In the genomic region with DNA sequence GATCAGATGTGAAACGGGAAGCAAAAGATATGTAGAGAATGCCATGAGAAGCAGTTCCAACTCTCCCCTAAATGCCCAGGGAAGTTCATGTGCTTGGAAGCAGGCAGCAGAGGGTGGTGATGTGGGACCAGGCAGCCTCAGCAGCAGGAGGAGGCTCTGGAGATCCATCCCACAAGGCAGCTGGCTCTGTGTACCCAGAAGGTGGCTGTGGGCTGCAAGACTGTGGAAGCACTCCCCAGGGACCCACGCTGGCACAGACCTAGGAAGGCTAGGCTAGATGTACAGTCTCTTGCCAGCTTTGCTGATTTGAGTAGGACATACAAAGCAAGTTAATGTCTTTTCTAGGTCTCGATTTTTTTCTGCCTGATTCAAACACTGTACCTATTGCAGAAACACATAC, we compare ENCODE assay signal across 15 mouse cellular contexts.
DNase-seq lines count a peak whose midpoint lies in the region; ATAC-seq and TF ChIP-seq lines count a peak whose summit lies in the region.
"Had no signal": no experiment of that assay in that cellular context is flagged by ENCODE, and none has a peak within 500 bp of the region (broad histone marks: within the 10 kb centered on the region; RNA-seq: fewer than 3 reads in every experiment).

No protein-coding gene starts in this region.

- H3K27ac ChIP-seq in hindbrain, embryonic 16.5 days (ENCODE audit: low read depth, low read length), result no peak overlapping the region
- no peak overlapping the region for H3K27ac ChIP-seq in hindbrain, embryonic 11.5 days (ENCODE audit: low read depth, low read length)
- no peak overlapping the region for H3K27ac ChIP-seq in intestine, postnatal 0 days (ENCODE audit: low read depth, low read length)
- H3K27ac ChIP-seq: embryonic facial prominence, embryonic 15.5 days; hindbrain, embryonic 13.5 days; kidney, postnatal 0 days; limb, embryonic 15.5 days had no signal

- no peaks in the 10 kb centered on the region for H3K36me3 ChIP-seq in hindbrain, embryonic 16.5 days (ENCODE audit: control insufficient read depth, insufficient read depth, low read length)
- H3K36me3 ChIP-seq in hindbrain, embryonic 11.5 days (ENCODE audit: control insufficient read depth, insufficient read depth, low read length), result no peaks in the 10 kb centered on the region
- H3K36me3 ChIP-seq in intestine, postnatal 0 days (ENCODE audit: control insufficient read depth, insufficient read depth), result 0 out of 2 replicates have a peak, but pooled peaks cover 3% of the 10 kb centered on the region
- H3K36me3 ChIP-seq: embryonic facial prominence, embryonic 15.5 days; limb, embryonic 15.5 days had no signal

- 73% methylated on average over 3 of the region's 3 CpGs for WGBS in hindbrain, embryonic 16.5 days
- WGBS in hindbrain, embryonic 11.5 days, result 83% methylated on average over 3 of the region's 3 CpGs
- WGBS in intestine, postnatal 0 days, result 84% methylated on average over 3 of the region's 3 CpGs

- TF ChIP-seq CTCF in intestine, postnatal 0 days (IDR thresholded peaks at IDR 0.05; ENCODE audit: low read depth), result no peak

- H3K9ac ChIP-seq in hindbrain, embryonic 16.5 days (ENCODE audit: low read depth, low read length), result no peak overlapping the region
- no peak overlapping the region for H3K9ac ChIP-seq in hindbrain, embryonic 11.5 days (ENCODE audit: low read depth, low read length)
- H3K9ac ChIP-seq in intestine, postnatal 0 days (ENCODE audit: low read depth, low read length), result no peak overlapping the region
- H3K9ac ChIP-seq: embryonic facial prominence, embryonic 15.5 days; hindbrain, embryonic 13.5 days; limb, embryonic 15.5 days had no signal

- H3K27me3 ChIP-seq in hindbrain, embryonic 16.5 days (replicated peaks; ENCODE audit: control insufficient read depth, insufficient read depth, low read length), result no peaks in the 10 kb centered on the region
- H3K27me3 ChIP-seq in hindbrain, embryonic 11.5 days (ENCODE audit: control insufficient read depth, insufficient read depth, low read length), result no peaks in the 10 kb centered on the region
- H3K27me3 ChIP-seq in intestine, postnatal 0 days (replicated peaks; ENCODE audit: control insufficient read depth, insufficient read depth, low read length), result no peaks in the 10 kb centered on the region
- H3K27me3 ChIP-seq: embryonic facial prominence, embryonic 15.5 days; hindbrain, embryonic 13.5 days had no signal

- peak; percentile 61 to 63 for DNase-seq in cerebellum, postnatal 14 days
- DNase-seq in cerebellum, adult 9-11 months, result no peak
- DNase-seq in hindbrain, embryonic 11.5 days (ENCODE audit: low spot score), result no peak
- DNase-seq in 3134 (ENCODE audit: extremely low read depth, insufficient read length, low spot score), result peak; percentile 65
- peak; percentile 31 to 56 for DNase-seq in layer of hippocampus, postnatal 36 days
- no peak for DNase-seq in liver
- DNase-seq: lung, postnatal 14 days; thymus, postnatal 36 days had no signal

- H3K9me3 ChIP-seq in hindbrain, embryonic 16.5 days (ENCODE audit: control insufficient read depth, low read length), result no peaks in the 10 kb centered on the region
- H3K9me3 ChIP-seq in hindbrain, embryonic 11.5 days (ENCODE audit: control insufficient read depth, low read length), result no peaks in the 10 kb centered on the region
- H3K9me3 ChIP-seq in intestine, postnatal 0 days (ENCODE audit: control insufficient read depth), result no peaks in the 10 kb centered on the region
- H3K9me3 ChIP-seq: embryonic facial prominence, embryonic 15.5 days; hindbrain, embryonic 13.5 days; limb, embryonic 15.5 days had no signal

- H3K4me3 ChIP-seq in hindbrain, embryonic 16.5 days (ENCODE audit: low read length), result no peak overlapping the region
- no peak overlapping the region for H3K4me3 ChIP-seq in hindbrain, embryonic 11.5 days (ENCODE audit: low read depth, low read length)
- no peak overlapping the region for H3K4me3 ChIP-seq in intestine, postnatal 0 days (ENCODE audit: low read depth, low read length)
- H3K4me3 ChIP-seq: embryonic facial prominence, embryonic 15.5 days; hindbrain, embryonic 13.5 days; limb, embryonic 15.5 days had no signal

- 0 out of 2 replicates have a peak, but pooled peaks have one; percentile 40 for ATAC-seq in hindbrain, embryonic 16.5 days
- no peak for ATAC-seq in hindbrain, embryonic 11.5 days (ENCODE audit: low FRiP score)
- ATAC-seq in intestine, postnatal 0 days, result no peak
- ATAC-seq: midbrain, embryonic 16.5 days had no signal

- H3K4me2 ChIP-seq in hindbrain, embryonic 16.5 days (ENCODE audit: low read length), result no peak overlapping the region
- no peak overlapping the region for H3K4me2 ChIP-seq in hindbrain, embryonic 11.5 days (replicated peaks; ENCODE audit: low read depth, low read length)
- H3K4me2 ChIP-seq in intestine, postnatal 0 days (replicated peaks; ENCODE audit: low read depth), result no peak overlapping the region
- H3K4me2 ChIP-seq: embryonic facial prominence, embryonic 15.5 days; hindbrain, embryonic 13.5 days; limb, embryonic 15.5 days had no signal

- peaks cover 7% of the 10 kb centered on the region for H3K4me1 ChIP-seq in hindbrain, embryonic 16.5 days (ENCODE audit: control insufficient read depth, insufficient read depth, low read depth, low read length)
- no peaks in the 10 kb centered on the region for H3K4me1 ChIP-seq in hindbrain, embryonic 11.5 days (replicated peaks; ENCODE audit: control insufficient read depth, insufficient read depth, low read length)
- no peaks in the 10 kb centered on the region for H3K4me1 ChIP-seq in intestine, postnatal 0 days (replicated peaks; ENCODE audit: control insufficient read depth, insufficient read depth, low read length)
- H3K4me1 ChIP-seq: embryonic facial prominence, embryonic 15.5 days had no signal

Comparison
In these comparisons a context has a peak if more than half of its experiments do, and no peak if none do; other contexts are left out.
1. DNase-seq: peak in cerebellum, postnatal 14 days (2 of 2), 3134 (single experiment) and layer of hippocampus, postnatal 36 days (2 of 2); none in cerebellum, adult 9-11 months (single experiment), hindbrain, embryonic 11.5 days (single experiment) and liver (single experiment).